ENCODE assay signal across 15 mouse cellular contexts in genomic region chr4:48314814-48315213, GRCm38 (mm10). TPM values are rescaled to one million over a fixed set of nuclear protein-coding genes. Genes with fewer than 3 reads are reported as not detected.
DNase-seq lines count a peak whose midpoint lies in the region; ATAC-seq and TF ChIP-seq lines count a peak whose summit lies in the region.
"Had no signal": no experiment of that assay in that cellular context is flagged by ENCODE, and none has a peak within 500 bp of the region (broad histone marks: within the 10 kb centered on the region; RNA-seq: fewer than 3 reads in every experiment).

No protein-coding gene starts in this region.

- TF ChIP-seq CTCF in liver, postnatal 0 days (IDR thresholded peaks at IDR 0.05; ENCODE audit: low read depth): no peak

- TF ChIP-seq EP300 in liver, postnatal 0 days (IDR thresholded peaks at IDR 0.05; ENCODE audit: low read depth): peak; percentile 82

- no peak overlapping the region for H3K4me2 ChIP-seq in intestine, embryonic 16.5 days (ENCODE audit: low read depth, low read length)
- H3K4me2 ChIP-seq in liver, embryonic 13.5 days: no peak overlapping the region
- no peak overlapping the region for H3K4me2 ChIP-seq in liver, postnatal 0 days (ENCODE audit: low read depth, low read length)
- H3K4me2 ChIP-seq: forebrain, embryonic 13.5 days; heart, embryonic 12.5 days had no signal

- ATAC-seq in intestine, embryonic 16.5 days: peak; percentile 80
- peak; percentile 74 for ATAC-seq in liver, embryonic 13.5 days (ENCODE audit: low read depth)
- peak; percentile 99 for ATAC-seq in liver, postnatal 0 days
- ATAC-seq: forebrain, embryonic 13.5 days; forebrain, postnatal 0 days had no signal

- WGBS in intestine, embryonic 16.5 days: 78% methylated on average over 3 of the region's 3 CpGs
- 66% methylated on average over 3 of the region's 3 CpGs for WGBS in liver, embryonic 13.5 days (ENCODE audit: insufficient replicate concordance)
- WGBS in liver, postnatal 0 days (ENCODE audit: insufficient replicate concordance): 60% methylated on average over 3 of the region's 3 CpGs
- 88% methylated on average over 3 of the region's 3 CpGs for WGBS in hindbrain, embryonic 10.5 days

- no peak overlapping the region for H3K4me3 ChIP-seq in intestine, embryonic 16.5 days (ENCODE audit: low read length)
- H3K4me3 ChIP-seq in liver, embryonic 13.5 days (replicated peaks): no peak overlapping the region
- no peak overlapping the region for H3K4me3 ChIP-seq in liver, postnatal 0 days (ENCODE audit: low read depth, low read length)
- no peak overlapping the region for H3K4me3 ChIP-seq in hindbrain, embryonic 10.5 days
- H3K4me3 ChIP-seq: embryonic facial prominence, embryonic 10.5 days; forebrain, embryonic 13.5 days; heart, embryonic 12.5 days had no signal

- no peaks in the 10 kb centered on the region for H3K36me3 ChIP-seq in intestine, embryonic 16.5 days (ENCODE audit: control insufficient read depth, insufficient read depth, low read length)
- H3K36me3 ChIP-seq in liver, embryonic 13.5 days: no peaks in the 10 kb centered on the region
- no peaks in the 10 kb centered on the region for H3K36me3 ChIP-seq in liver, postnatal 0 days (replicated peaks; ENCODE audit: insufficient read depth, low read length)
- H3K36me3 ChIP-seq in hindbrain, embryonic 10.5 days: peaks cover 5% of the 10 kb centered on the region; the same call in 1 of the 2 replicates

- no peak for DNase-seq in liver, embryonic 13.5 days
- peak; percentile 41 for DNase-seq in liver, postnatal 0 days
- DNase-seq in right cerebral cortex, postnatal 10 days (ENCODE audit: low spot score in 2 of 2): no peak
- no peak for DNase-seq in hindbrain, embryonic 10.5 days (ENCODE audit: low spot score)
- no peak for DNase-seq in ovary, postnatal 14 days (ENCODE audit: low spot score)
- DNase-seq: adrenal gland, adult 8-10 months; adrenal gland, postnatal 36 days; cerebellum, adult 2 months; cerebellum, postnatal 10 days; forebrain, postnatal 0 days; gastrocnemius, postnatal 14 days had no signal

- no peaks in the 10 kb centered on the region for H3K9me3 ChIP-seq in intestine, embryonic 16.5 days (ENCODE audit: control insufficient read depth, low read length)
- no peaks in the 10 kb centered on the region for H3K9me3 ChIP-seq in liver, embryonic 13.5 days (replicated peaks)
- H3K9me3 ChIP-seq in liver, postnatal 0 days (ENCODE audit: low read length): no peaks in the 10 kb centered on the region
- no peaks in the 10 kb centered on the region for H3K9me3 ChIP-seq in hindbrain, embryonic 10.5 days
- H3K9me3 ChIP-seq: embryonic facial prominence, embryonic 10.5 days; forebrain, embryonic 13.5 days; heart, embryonic 12.5 days had no signal

- H3K27me3 ChIP-seq in intestine, embryonic 16.5 days (replicated peaks; ENCODE audit: control insufficient read depth, insufficient read depth, low read length): no peaks in the 10 kb centered on the region
- H3K27me3 ChIP-seq in liver, embryonic 13.5 days: no peaks in the 10 kb centered on the region
- H3K27me3 ChIP-seq in liver, postnatal 0 days (ENCODE audit: insufficient read depth, low read length): no peaks in the 10 kb centered on the region
- H3K27me3 ChIP-seq in hindbrain, embryonic 10.5 days (ENCODE audit: insufficient read depth, poor library complexity, severe bottlenecking): no peaks in the 10 kb centered on the region
- H3K27me3 ChIP-seq: forebrain, embryonic 13.5 days; heart, embryonic 12.5 days had no signal

- H3K4me1 ChIP-seq in intestine, embryonic 16.5 days (ENCODE audit: control insufficient read depth, insufficient read depth, low read length): no peaks in the 10 kb centered on the region
- no peaks in the 10 kb centered on the region for H3K4me1 ChIP-seq in liver, embryonic 13.5 days (replicated peaks)
- H3K4me1 ChIP-seq in liver, postnatal 0 days (ENCODE audit: insufficient read depth): no peaks in the 10 kb centered on the region; the same call in 1 of the 2 replicates
- no peaks in the 10 kb centered on the region for H3K4me1 ChIP-seq in hindbrain, embryonic 10.5 days (replicated peaks)
- H3K4me1 ChIP-seq: embryonic facial prominence, embryonic 10.5 days; forebrain, embryonic 13.5 days; heart, embryonic 12.5 days had no signal

- H3K27ac ChIP-seq in intestine, embryonic 16.5 days (ENCODE audit: low read length): no peak overlapping the region
- H3K27ac ChIP-seq in liver, embryonic 13.5 days: no peak overlapping the region
- peak overlapping the region; percentile 88 for H3K27ac ChIP-seq in liver, postnatal 0 days (ENCODE audit: low read depth)
- H3K27ac ChIP-seq in hindbrain, embryonic 10.5 days: no peak overlapping the region
- H3K27ac ChIP-seq: embryonic facial prominence, embryonic 10.5 days; forebrain, embryonic 13.5 days had no signal

- no peak overlapping the region for H3K9ac ChIP-seq in intestine, embryonic 16.5 days (ENCODE audit: low read depth, low read length)
- H3K9ac ChIP-seq in liver, embryonic 13.5 days: no peak overlapping the region
- H3K9ac ChIP-seq in liver, postnatal 0 days (replicated peaks): no peak overlapping the region
- H3K9ac ChIP-seq: forebrain, embryonic 13.5 days; forebrain, postnatal 0 days; heart, embryonic 12.5 days had no signal

RNA-seq across cellular contexts. Expression of gene Invs, which starts 35.3 kb away (rescaled TPM):
- 5.6 and 5.8 TPM in 2 replicates for polyA plus RNA-seq in intestine, embryonic 16.5 days (2015; fragmentation: Nextera tagmentation; extraction: Ambion mirVana)
- polyA plus RNA-seq in liver, embryonic 13.5 days (2015; fragmentation: Nextera tagmentation; extraction: Ambion mirVana): 2.0 and 2.2 TPM in 2 replicates
- polyA plus RNA-seq in liver, postnatal 0 days (2015; fragmentation: Nextera tagmentation; extraction: Ambion mirVana): 1.2 and 1.3 TPM in 2 replicates
- 8.7 and 9.4 TPM in 2 replicates for polyA plus RNA-seq in hindbrain, embryonic 10.5 days (2016; fragmentation: Nextera tagmentation; extraction: Ambion mirVana)

RNA-seq across cellular contexts. Expression of gene Erp44, which starts 35.5 kb away (rescaled TPM):
- polyA plus RNA-seq in intestine, embryonic 16.5 days (2015; fragmentation: Nextera tagmentation; extraction: Ambion mirVana): 105 and 108 TPM in 2 replicates
- polyA plus RNA-seq in liver, embryonic 13.5 days (2015; fragmentation: Nextera tagmentation; extraction: Ambion mirVana): 47.2 and 61.6 TPM in 2 replicates
- 66.0 and 69.3 TPM in 2 replicates for polyA plus RNA-seq in liver, postnatal 0 days (2015; fragmentation: Nextera tagmentation; extraction: Ambion mirVana)
- polyA plus RNA-seq in hindbrain, embryonic 10.5 days (2016; fragmentation: Nextera tagmentation; extraction: Ambion mirVana): 63.2 and 64.3 TPM in 2 replicates
